Mouse (Mus musculus) midbrain, embryonic 14.5 days (tissue): Measurements from ENCODE around the gene Cygb. TPM values are rescaled to one million over a fixed set of nuclear protein-coding genes. Genes with fewer than 3 reads are reported as not detected.
"Not testable (repeated sequence)": the region's sequence is repeated elsewhere in the genome, so short reads cannot be mapped to it uniquely, and the experiment has no call there.

ENCODE experiments used
- ATAC-seq: fragments of 200-750 bp; cut with Nextera tagmentation; 2 replicates; pipeline ENCODE4 v1.8.0; 2017; ENCODE audit warnings: moderate number of reproducible peaks, moderate library complexity; ENCODE audit not compliant: low FRiP score, low TSS enrichment
- DNase-seq: peaks from one replicate; pipeline ENCODE4 v3.0.0-alpha.2; 2015
- H3K27ac ChIP-seq: fragments of 300-500 bp; sonication (generic); replicated peaks from 2 replicates; pipeline ENCODE4 v1.5.1; 2014; ENCODE audit warnings: mild to moderate bottlenecking, low read depth, low read length, moderate library complexity
- H3K27me3 ChIP-seq: fragments of 300-500 bp; sonication (generic); 2 replicates; pipeline ENCODE4 v1.6.1; 2014; ENCODE audit warnings: low read length, control low read depth, mixed read lengths; ENCODE audit not compliant: control insufficient read depth, insufficient read depth
- H3K36me3 ChIP-seq: fragments of 300-500 bp; sonication (generic); 2 replicates; pipeline ENCODE4 v1.6.1; 2014; ENCODE audit warnings: low read length, control low read depth; ENCODE audit not compliant: control insufficient read depth, insufficient read depth
- H3K4me1 ChIP-seq: fragments of 300-500 bp; sonication (generic); 2 replicates; pipeline ENCODE4 v1.6.1; 2014; ENCODE audit warnings: mild to moderate bottlenecking, antibody characterized with exemption, low read length, control low read depth; ENCODE audit not compliant: control insufficient read depth, insufficient read depth
- H3K4me2 ChIP-seq: fragments of 300-500 bp; sonication (generic); 2 replicates; pipeline ENCODE4 v1.6.1; 2014; ENCODE audit warnings: mild to moderate bottlenecking, low read length, moderate library complexity
- H3K4me3 ChIP-seq: fragments of 300-500 bp; sonication (generic); replicated peaks from 2 replicates; pipeline ENCODE4 v1.5.1; 2014; ENCODE audit warnings: low read depth, low read length
- H3K9ac ChIP-seq: fragments of 300-500 bp; sonication (generic); replicated peaks from 2 replicates; pipeline ENCODE4 v1.6.1; 2014; ENCODE audit warnings: mild to moderate bottlenecking, low read length, moderate library complexity
- H3K9me3 ChIP-seq: fragments of 300-500 bp; sonication (generic); 2 replicates; pipeline ENCODE4 v1.6.1; 2016; ENCODE audit warnings: low read length, control low read depth, mixed read lengths; ENCODE audit not compliant: control insufficient read depth
- WGBS: fragments of 180-500 bp; shearing (Covaris S2); extraction: QIAGEN DNeasy Blood & Tissue Kit; methylation state at CpG from one replicate; pipeline ENCODE4 v1.1.7; 2014; 5-methylcytosine and 5-hydroxymethylcytosine counted together
- polyA plus RNA-seq: library from polyadenylated mRNA; unstranded; fragments of >200 nt; fragmentation: Nextera tagmentation; extraction: Ambion mirVana; gene quantifications from 2 replicates; pipeline ENCODE4 v1.2.1, GENCODE M21; 2014

Cygb gene
- polyA plus RNA-seq, 1 experiment from 2014 or later = 19.1 TPM

- WGBS = 1% methylated on average over 45 of the region's 45 CpGs
Measured at GRCm38 (mm10) chr11:116671112-116671844, 17.2 kb upstream of the Cygb start.

DNA sequence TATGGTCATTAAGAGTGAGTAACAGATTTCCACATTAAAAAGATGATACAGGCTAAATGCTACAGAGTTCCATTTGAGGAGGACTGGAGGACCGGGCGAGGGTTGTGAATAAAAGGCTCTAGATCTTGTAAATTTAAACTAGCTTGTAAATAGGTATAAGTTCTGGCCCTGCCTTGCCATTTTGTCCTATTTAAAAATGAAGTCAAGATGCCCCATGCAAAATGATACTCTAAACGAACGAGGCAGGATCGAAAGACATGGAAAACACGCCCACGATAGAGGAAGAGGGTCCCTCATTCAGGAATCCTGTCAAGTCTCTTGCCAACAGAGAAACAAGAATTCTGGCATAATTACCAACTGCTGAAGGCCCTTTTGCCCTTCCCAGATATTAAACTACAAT is 16.3 kb upstream of the Cygb start:
- 89% methylated on average over 7 of the region's 7 CpGs for WGBS
- DNase-seq = no peak
- Histone ChIP-seq H3K27me3 (no peaks in the 10 kb centered on the region), H3K4me3 (no peak overlapping the region), H3K9ac (no peak overlapping the region), H3K9me3 (no peaks in the 10 kb centered on the region), H3K4me2 (peak overlapping the region; percentile 94), H3K27ac (no peak overlapping the region), H3K36me3 (peaks cover 26% of the 10 kb centered on the region), H3K4me1 (peaks cover 17% of the 10 kb centered on the region)
- no peak for ATAC-seq

More at GRCm38 (mm10) chr11:116671112-116671844, 17.2 kb upstream of the Cygb start:
- Histone ChIP-seq H3K9ac (peak overlapping the region; percentile 89), H3K36me3 (peaks cover 35% of the 10 kb centered on the region), H3K4me3 (peak overlapping the region; percentile 72), H3K4me1 (peaks cover 17% of the 10 kb centered on the region), H3K4me2 (peak overlapping the region; percentile 94), H3K27me3 (no peaks in the 10 kb centered on the region), H3K9me3 (no peaks in the 10 kb centered on the region), H3K27ac (peak overlapping the region; percentile 45; the same call in 1 of the 2 replicates)
- ATAC-seq = peak; percentile 92
- peak; percentile 99 for DNase-seq

DNA sequence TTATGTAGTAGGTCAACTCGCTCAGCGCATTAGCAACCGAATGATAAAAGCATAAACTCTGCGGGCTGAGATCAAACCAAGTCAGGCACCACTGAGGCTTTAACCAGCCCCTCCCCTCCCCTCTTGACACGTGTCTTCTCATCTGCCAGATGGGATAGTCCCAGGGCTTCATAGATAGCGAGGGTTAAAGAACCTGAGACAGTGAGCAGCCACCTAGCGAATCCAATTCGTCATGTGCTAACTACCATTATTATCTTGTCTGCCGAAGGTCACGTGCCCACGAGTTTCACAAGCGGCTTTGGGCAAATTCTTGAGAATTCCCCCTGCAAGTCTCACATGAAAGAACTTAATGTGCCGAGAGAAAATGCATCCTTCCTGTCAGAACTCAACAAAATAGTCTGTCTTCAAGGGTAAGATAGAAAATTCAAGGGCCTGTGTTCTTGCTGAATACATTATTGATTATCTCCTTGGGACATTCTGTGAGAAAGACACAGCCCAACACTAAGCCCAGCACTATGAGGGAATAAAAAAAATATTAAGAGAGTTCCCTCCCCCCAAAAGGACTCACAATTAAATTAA is 15.8 kb upstream of the Cygb start:
- H3K27ac ChIP-seq = no peak overlapping the region
- DNase-seq = peak; percentile 41
- ATAC-seq = no peak

DNA sequence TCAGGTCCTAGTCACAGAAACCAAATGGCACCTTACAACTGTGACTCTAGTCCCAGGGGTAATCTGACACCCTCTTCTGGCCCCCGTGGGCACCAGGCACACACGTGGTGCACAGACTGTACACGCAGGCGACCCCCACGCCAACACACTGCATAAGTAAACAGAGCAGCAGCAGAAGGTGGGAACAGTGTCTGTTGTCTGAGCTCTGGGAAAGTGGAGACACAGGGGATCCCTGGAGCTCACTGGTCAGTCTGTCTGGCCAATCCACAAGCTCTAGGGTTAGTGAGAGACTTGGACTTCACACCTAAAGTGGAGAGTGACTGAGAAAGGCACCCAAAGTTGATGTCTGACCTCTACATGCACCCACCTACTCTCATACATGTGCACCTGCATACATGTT is 15.2 kb upstream of the Cygb start:
- H3K4me3 ChIP-seq = no peak overlapping the region
- H3K27me3 ChIP-seq = no peaks in the 10 kb centered on the region
- ATAC-seq (no peak), DNase-seq (no peak)
- no peak overlapping the region; the same call in 1 of the 2 replicates for H3K4me2 ChIP-seq
- no peak overlapping the region for H3K9ac ChIP-seq
- H3K36me3 ChIP-seq = peaks cover 15% of the 10 kb centered on the region
- WGBS = 60% methylated on average over 5 of the region's 5 CpGs
- no peak overlapping the region for H3K27ac ChIP-seq
- no peaks in the 10 kb centered on the region for H3K9me3 ChIP-seq
- peaks cover 17% of the 10 kb centered on the region for H3K4me1 ChIP-seq

More for the DNA sequence above, 15.8 kb upstream of the Cygb start:
- no peak overlapping the region for H3K9ac ChIP-seq
- no peaks in the 10 kb centered on the region for H3K27me3 ChIP-seq
- 56% methylated on average over 13 of the region's 13 CpGs for WGBS
- H3K4me3 ChIP-seq = no peak overlapping the region
- no peak overlapping the region; the same call in none of the 2 replicates for H3K4me2 ChIP-seq
- no peaks in the 10 kb centered on the region for H3K9me3 ChIP-seq
- peaks cover 21% of the 10 kb centered on the region for H3K36me3 ChIP-seq
- H3K4me1 ChIP-seq = peaks cover 17% of the 10 kb centered on the region

DNA sequence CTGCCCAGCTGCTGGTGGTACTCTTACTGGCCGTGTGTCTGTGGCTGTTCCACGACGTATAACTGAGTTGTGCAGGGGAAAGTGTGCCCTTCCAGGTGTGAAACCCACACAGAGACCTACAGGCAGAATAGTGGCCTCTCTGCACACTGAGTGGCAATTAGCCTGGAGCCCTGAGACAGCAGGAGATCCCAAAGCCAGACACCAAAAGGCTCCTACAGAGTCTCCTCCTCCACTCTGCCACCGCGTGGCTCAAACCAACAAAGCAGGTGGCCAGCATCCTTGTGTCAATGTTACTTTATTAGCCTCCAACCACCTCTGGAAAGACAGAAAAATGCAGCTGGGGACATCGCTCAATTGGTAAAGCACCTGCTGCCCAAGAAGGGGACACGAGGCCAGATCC is 14.7 kb upstream of the Cygb start:
- Histone ChIP-seq H3K4me1 (peaks cover 17% of the 10 kb centered on the region), H3K9ac (no peak overlapping the region), H3K27ac (no peak overlapping the region), H3K9me3 (no peaks in the 10 kb centered on the region), H3K4me3 (no peak overlapping the region), H3K4me2 (no peak overlapping the region), H3K27me3 (no peaks in the 10 kb centered on the region), H3K36me3 (peaks cover 10% of the 10 kb centered on the region)
- ATAC-seq = no peak
- 35% methylated on average over 7 of the region's 7 CpGs for WGBS
- peak; percentile 59 for DNase-seq

DNA sequence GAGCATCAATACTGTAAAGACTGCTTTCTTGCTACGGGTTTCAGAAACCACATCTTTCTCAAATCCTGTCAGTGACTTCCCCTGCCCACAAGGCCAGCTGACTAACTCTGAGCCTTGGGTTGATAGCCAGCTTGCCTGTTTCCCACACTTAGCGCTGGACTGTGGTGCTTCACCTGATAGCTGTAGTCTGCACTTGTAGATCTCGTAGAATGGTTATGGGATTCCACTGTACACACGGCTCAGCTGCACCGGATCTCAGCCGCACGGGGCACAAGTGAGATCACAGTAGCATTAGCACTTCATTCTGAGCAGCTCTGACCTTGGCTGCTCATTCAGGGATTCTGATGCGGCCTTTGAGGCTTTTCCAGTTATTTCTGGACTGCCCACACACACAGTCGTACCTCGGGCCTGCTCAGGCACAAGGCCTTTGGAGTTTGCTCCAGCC is 14.3 kb upstream of the Cygb start:
- H3K9ac ChIP-seq = no peak overlapping the region
- no peak overlapping the region for H3K4me2 ChIP-seq
- no peak for ATAC-seq
- peak; percentile 2 for DNase-seq
- H3K4me1 ChIP-seq = peaks cover 16% of the 10 kb centered on the region
- H3K9me3 ChIP-seq = no peaks in the 10 kb centered on the region
- H3K4me3 ChIP-seq = no peak overlapping the region
- no peak overlapping the region for H3K27ac ChIP-seq
- 84% methylated on average over 10 of the region's 10 CpGs for WGBS
- peaks cover 6% of the 10 kb centered on the region; the same call in 1 of the 2 replicates for H3K36me3 ChIP-seq
- H3K27me3 ChIP-seq = no peaks in the 10 kb centered on the region

DNA sequence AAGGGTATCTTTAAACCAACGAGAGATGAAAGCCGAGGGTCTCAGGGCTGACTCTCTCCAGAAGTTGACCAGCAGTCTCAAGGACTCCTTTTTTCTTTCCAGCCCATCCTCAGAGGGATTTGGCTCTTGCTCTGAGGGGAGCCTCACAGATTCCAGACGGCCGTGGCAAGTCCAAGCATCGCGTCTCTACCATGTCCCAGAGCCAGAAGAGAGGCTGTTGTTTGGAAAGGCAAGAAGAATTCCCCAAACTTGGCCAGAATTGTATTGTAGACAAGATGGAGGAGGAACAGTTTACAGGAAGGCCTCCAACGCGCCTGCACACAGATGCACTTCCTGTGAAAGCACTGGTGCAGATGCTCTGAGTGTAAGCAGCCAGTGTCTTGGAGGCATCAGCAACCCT is 13.8 kb upstream of the Cygb start:
- 86% methylated on average over 8 of the region's 8 CpGs for WGBS
- H3K27ac ChIP-seq = no peak overlapping the region
- H3K4me1 ChIP-seq = peaks cover 15% of the 10 kb centered on the region
- no peak for DNase-seq
- no peak for ATAC-seq
- H3K9me3 ChIP-seq = no peaks in the 10 kb centered on the region
- no peaks in the 10 kb centered on the region for H3K27me3 ChIP-seq
- H3K4me2 ChIP-seq = no peak overlapping the region
- H3K36me3 ChIP-seq = peaks cover 1% of the 10 kb centered on the region; the same call in 1 of the 2 replicates
- no peak overlapping the region for H3K9ac ChIP-seq
- H3K4me3 ChIP-seq = no peak overlapping the region

DNA sequence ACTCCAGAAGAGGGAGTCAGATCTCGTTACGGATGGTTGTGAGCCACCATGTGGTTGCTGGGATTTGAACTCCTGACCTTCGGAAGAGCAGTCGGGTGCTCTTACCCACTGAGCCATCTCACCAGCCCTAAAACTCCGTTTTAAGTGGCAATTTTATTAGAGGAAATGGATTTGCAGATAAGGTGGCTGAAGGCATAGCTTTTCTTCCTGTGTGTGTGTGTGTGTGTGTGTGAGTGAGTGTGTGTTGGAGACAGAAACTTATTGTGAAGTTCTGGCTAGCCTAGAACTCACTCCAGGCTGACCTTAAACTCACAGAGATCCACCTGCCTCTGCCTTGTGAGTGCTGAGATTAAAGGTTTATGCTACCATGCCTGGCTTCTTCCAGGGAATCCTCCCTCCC is 12.9 kb upstream of the Cygb start:
- H3K9ac ChIP-seq, ATAC-seq, DNase-seq, H3K4me3 ChIP-seq, H3K4me2 ChIP-seq, H3K27me3 ChIP-seq, H3K9me3 ChIP-seq, H3K36me3 ChIP-seq, H3K27ac ChIP-seq: not testable (repeated sequence)
- 91% methylated on average over 3 of the region's 5 CpGs for WGBS
- H3K4me1 ChIP-seq = peaks cover 19% of the 10 kb centered on the region

GRCm38 (mm10) chr11:116666566-116666965 is 12.5 kb upstream of the Cygb start:
- no peak overlapping the region for H3K4me2 ChIP-seq
- no peaks in the 10 kb centered on the region for H3K36me3 ChIP-seq
- H3K4me3 ChIP-seq = no peak overlapping the region
- H3K4me1 ChIP-seq = peaks cover 23% of the 10 kb centered on the region
- DNase-seq (no peak), ATAC-seq (no peak)
- H3K27me3 ChIP-seq = no peaks in the 10 kb centered on the region
- no peaks in the 10 kb centered on the region for H3K9me3 ChIP-seq
- H3K9ac ChIP-seq = no peak overlapping the region
- H3K27ac ChIP-seq = no peak overlapping the region
- WGBS = 82% methylated on average over 9 of the region's 9 CpGs
